Mouse (Mus musculus): ENCODE results near the gene Fas.

DNA sequence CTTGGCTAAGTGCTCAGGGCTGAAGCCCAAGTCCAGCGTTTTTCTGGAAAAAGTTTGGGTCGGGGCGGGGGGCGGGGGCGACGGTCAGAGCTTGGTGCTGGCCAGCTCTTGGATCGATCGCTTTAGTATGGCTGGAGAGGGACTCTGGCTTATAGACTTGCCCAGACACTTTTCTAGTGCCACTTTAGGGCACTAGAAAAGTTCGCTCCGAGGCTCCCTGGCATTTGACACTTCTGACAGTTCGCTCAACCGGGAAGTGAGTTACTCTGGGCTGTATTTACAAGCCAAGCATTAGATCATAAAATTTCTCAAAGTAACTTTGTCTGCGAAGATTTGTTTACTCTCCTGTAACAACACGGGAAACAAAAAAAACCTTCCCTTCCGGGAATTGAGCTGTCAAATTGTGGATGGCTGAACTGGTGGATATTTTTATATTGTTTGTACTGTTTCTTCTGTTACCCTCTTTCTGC, 441 bp downstream of the Fas start:
- TF ChIP-seq POLR2A (IDR thresholded peaks at IDR 0.05; ENCODE audit: low read depth, low read length) (no peak), CTCF (IDR thresholded peaks at IDR 0.05; ENCODE audit: extremely low read depth, insufficient read length, insufficient replicate concordance, low read depth, low read length) (no peak)

Data from small intestine, adult 2 months (tissue).